Mouse (Mus musculus): ENCODE measurements around the gene Hfm1. TPM values are rescaled to one million over a fixed set of nuclear protein-coding genes. Genes with fewer than 3 reads are reported as not detected.

The Hfm1 gene
- polyA plus RNA-seq (2012; rRNA removed), result 0.01 TPM in 1 of 2 replicates, not detected in the other

GRCm38 (mm10) chr5:106925488-106926368, at the start of gene Hfm1:
TSS of gene Hfm1 (minus strand) at chr5:106926321.
- DNase-seq (ENCODE audit: low read depth), result no peak

GRCm38 (mm10) chr5:106973883-106974282, 47.8 kb upstream of the Hfm1 start:
- no peak for DNase-seq (ENCODE audit: low read depth)

GRCm38 (mm10) chr5:106967578-106967977, 41.5 kb upstream of the Hfm1 start:
- no peak for DNase-seq (ENCODE audit: low read depth)

GRCm38 (mm10) chr5:106966443-106966842, 40.3 kb upstream of the Hfm1 start:
- DNase-seq (ENCODE audit: low read depth), result no peak

GRCm38 (mm10) chr5:106964513-106965014, 38.4 kb upstream of the Hfm1 start:
- no peak for DNase-seq (ENCODE audit: low read depth)

- DNase-seq (ENCODE audit: low read depth), result no peak
These were observed 37.7 kb upstream of the Hfm1 start, which contains the start of gene Cdc7 for GRCm38 (mm10) chr5:106963584-106964512. TSS of gene Cdc7 (plus strand) at chr5:106964322.

GRCm38 (mm10) chr5:106960451-106960850, 34.3 kb upstream of the Hfm1 start:
- DNase-seq (ENCODE audit: low read depth), result no peak

GRCm38 (mm10) chr5:106959031-106959430, 32.9 kb upstream of the Hfm1 start:
- no peak for DNase-seq (ENCODE audit: low read depth)

- no peak for DNase-seq (ENCODE audit: low read depth)
These were observed 30.3 kb upstream of the Hfm1 start for GRCm38 (mm10) chr5:106956467-106956866.

- DNase-seq (ENCODE audit: low read depth), result no peak
These were observed 22.6 kb upstream of the Hfm1 start for GRCm38 (mm10) chr5:106948683-106949082.

GRCm38 (mm10) chr5:106946342-106946741, 20.2 kb upstream of the Hfm1 start:
- DNase-seq (ENCODE audit: low read depth), result no peak

GRCm38 (mm10) chr5:106927996-106928395, 1.9 kb upstream of the Hfm1 start:
- DNase-seq (ENCODE audit: low read depth), result no peak

- DNase-seq (ENCODE audit: low read depth), result no peak
These were observed 207 bp upstream of the Hfm1 start for GRCm38 (mm10) chr5:106926369-106926686.

GRCm38 (mm10) chr5:106919315-106919714, 6.8 kb downstream of the Hfm1 start:
- DNase-seq (ENCODE audit: low read depth), result no peak

- DNase-seq (ENCODE audit: low read depth), result no peak
These were observed 29.2 kb downstream of the Hfm1 start for GRCm38 (mm10) chr5:106896879-106897278.

- peak; percentile 45 for DNase-seq (ENCODE audit: low read depth)
These were observed 34.3 kb downstream of the Hfm1 start for GRCm38 (mm10) chr5:106891773-106892172.

- no peak for DNase-seq (ENCODE audit: low read depth)
These were observed 38.6 kb downstream of the Hfm1 start for GRCm38 (mm10) chr5:106887303-106888071.

- DNase-seq (ENCODE audit: low read depth), result no peak
These were observed 40.6 kb downstream of the Hfm1 start for GRCm38 (mm10) chr5:106885517-106885916.

- no peak for DNase-seq (ENCODE audit: low read depth)
These were observed 49.7 kb downstream of the Hfm1 start for GRCm38 (mm10) chr5:106876438-106876837.

- DNase-seq (ENCODE audit: low read depth), result no peak
These were observed 65.7 kb downstream of the Hfm1 start for GRCm38 (mm10) chr5:106860415-106860814.

GRCm38 (mm10) chr5:106853284-106853683, 72.8 kb downstream of the Hfm1 start:
- no peak for DNase-seq (ENCODE audit: low read depth)

GRCm38 (mm10) chr5:106847045-106847444, 79.1 kb downstream of the Hfm1 start:
- DNase-seq (ENCODE audit: low read depth), result no peak

All from gonadal fat pad, adult 2 months (tissue).